Mouse (Mus musculus): ENCODE results near the gene Cuta. TPM values are rescaled to one million over a fixed set of nuclear protein-coding genes. Genes with fewer than 3 reads are reported as not detected.

Cuta gene
- polyA plus RNA-seq, 1 experiment: not detected

DNA sequence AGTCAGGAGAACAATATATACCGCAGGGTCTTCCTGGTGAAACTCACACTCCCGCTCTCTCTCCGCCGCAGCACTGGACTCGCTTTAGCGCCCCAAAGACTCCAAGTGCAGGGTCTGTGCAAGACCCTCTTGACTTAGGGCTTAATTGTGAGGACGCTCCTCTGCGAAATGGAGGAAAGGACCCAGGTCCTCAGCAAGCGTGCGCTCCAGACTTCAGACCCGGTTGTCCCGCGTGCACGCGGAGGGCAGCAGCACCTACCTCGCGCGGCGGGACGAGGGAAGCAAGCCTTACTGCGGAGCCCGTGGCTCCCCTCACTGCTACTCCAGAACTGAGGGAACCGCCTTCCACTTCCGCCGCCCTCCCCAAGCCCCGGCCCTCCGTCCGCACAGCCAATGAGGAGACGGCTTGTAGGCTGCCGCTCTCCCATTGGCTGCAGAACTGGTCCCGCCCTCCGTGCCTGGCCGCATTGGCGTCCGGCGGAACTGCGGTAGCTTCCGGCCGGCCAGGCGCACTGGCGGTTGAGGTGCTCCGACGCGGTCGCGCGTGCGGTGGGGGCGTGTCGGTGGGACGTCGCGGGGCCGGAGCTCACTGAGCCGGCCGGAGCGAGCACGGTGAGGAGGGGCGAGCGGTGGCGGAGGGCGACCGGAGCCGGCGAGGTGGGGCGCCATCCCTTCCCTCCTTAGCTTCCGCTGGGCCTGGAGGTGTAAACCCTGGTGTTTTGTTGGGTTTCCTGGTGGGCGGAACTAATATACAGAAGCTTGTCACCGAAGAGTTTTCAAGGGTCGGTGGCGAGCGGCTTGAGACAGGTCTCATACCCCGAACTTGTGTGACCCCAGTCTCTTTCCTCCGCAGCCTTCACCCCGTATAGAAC is 33.6 kb upstream of the Cuta start, which contains the start of gene Zbtb9:
Gene Zbtb9 (plus strand): TSS at position 465 of the 872 bp plus-strand sequence.
- Histone ChIP-seq H3K27ac (ENCODE audit: insufficient read depth, low read depth, low read length) (peak within 1 kb of the TSS; percentile 53), H3K4me3 (ENCODE audit: insufficient read depth, low read depth, low read length) (peak within 1 kb of the TSS; percentile 81), H3K4me1 (ENCODE audit: control insufficient read depth, insufficient read depth, low read length) (peaks cover 38% of the 10 kb centered on the region)
- TF ChIP-seq POLR2A (IDR thresholded peaks at IDR 0.05; ENCODE audit: insufficient read depth, low read depth, low read length) (peak; percentile 97), CTCF (IDR thresholded peaks at IDR 0.05; ENCODE audit: insufficient read depth, low read depth, low read length) (no peak)
- WGBS: under 1% methylated on average over 75 of the region's 75 CpGs

DNA sequence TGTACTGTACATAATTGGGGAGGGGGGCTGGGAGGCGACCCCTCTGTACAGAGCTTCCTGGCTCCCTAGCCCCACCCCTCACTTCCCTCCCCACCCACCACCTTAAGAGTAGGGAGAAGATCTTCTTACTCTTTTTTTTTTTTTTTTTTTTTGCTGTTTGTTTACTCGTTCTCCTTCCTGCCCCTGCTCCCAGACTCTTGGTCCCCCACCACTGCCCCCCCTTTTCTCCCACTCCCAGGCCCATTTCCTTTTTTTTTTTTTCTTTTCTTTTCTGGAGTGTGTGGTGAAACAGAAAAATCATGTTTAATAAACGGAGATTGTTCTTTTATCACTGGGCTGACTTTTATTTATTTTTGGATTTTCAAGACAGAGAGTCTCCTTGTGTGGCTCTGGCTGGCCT is 32.7 kb upstream of the Cuta start:
- no peak for TF ChIP-seq POLR2A (IDR thresholded peaks at IDR 0.05; ENCODE audit: insufficient read depth, low read depth, low read length)
- no peak for TF ChIP-seq CTCF (IDR thresholded peaks at IDR 0.05; ENCODE audit: insufficient read depth, low read depth, low read length)
- Histone ChIP-seq H3K4me3 (ENCODE audit: insufficient read depth, low read depth, low read length) (peak overlapping the region; percentile 81), H3K27ac (ENCODE audit: insufficient read depth, low read depth, low read length) (no peak overlapping the region), H3K4me1 (ENCODE audit: control insufficient read depth, insufficient read depth, low read length) (peaks cover 46% of the 10 kb centered on the region)
- 1% methylated on average over 3 of the region's 3 CpGs for WGBS

DNA sequence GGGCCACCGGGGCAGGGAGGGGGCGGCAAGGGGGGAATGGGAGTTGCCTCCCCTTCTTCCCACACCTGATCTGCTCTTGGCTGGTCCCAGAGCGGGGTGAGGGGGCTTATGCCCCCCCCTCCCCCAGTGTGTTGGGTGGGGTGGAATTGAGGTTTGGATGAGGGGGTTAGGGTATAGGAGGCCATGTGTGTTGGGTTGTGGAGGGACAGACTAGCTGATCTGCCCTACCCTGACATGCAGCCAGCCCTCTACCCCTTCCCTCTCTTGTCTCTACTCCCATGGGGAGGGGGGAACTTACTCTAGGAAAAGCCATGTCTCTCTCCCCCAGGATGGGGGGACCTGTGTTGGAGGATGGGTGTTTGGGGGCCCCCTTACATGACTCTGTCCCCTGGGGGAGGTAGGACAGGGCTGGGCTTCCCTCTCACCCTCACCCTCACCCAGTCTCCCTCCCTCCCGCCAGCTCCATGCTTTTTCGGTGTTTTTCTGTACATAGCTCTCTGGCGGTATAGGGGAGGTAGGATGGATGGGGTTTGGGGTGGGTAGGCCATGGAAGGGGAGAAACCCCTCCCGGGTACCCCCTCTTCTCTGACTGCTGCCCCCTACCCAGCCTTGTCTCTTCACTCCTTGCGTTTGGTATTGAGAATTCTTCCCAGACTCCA is 32.0 kb upstream of the Cuta start:
- no peak overlapping the region for H3K27ac ChIP-seq (ENCODE audit: insufficient read depth, low read depth, low read length)
- H3K4me3 ChIP-seq (ENCODE audit: insufficient read depth, low read depth, low read length): no peak overlapping the region
- WGBS: 54% methylated on average over 8 of the region's 8 CpGs
- TF ChIP-seq CTCF (IDR thresholded peaks at IDR 0.05; ENCODE audit: insufficient read depth, low read depth, low read length): no peak
- peaks cover 48% of the 10 kb centered on the region for H3K4me1 ChIP-seq (ENCODE audit: control insufficient read depth, insufficient read depth, low read length)

DNA sequence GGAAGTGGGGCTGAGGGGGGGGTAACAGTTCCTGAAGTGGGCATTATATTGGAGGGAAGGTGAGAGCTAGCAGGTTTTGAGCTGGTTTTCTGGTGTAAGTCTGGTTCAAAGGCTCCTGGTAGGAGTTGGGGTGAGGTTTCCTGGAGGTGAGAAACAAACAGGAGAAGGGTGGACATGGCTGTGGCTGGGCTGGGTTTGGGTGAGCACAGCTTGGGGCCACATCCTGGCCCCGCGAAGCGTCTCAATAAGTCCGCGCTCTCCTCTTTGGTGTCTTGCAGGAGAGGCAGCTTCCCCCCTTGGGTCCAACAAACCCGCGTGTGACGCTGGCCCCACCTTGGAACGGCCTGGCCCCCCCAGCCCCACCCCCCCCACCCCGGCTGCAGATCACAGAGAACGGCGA is 30.9 kb upstream of the Cuta start:
- WGBS: 74% methylated on average over 11 of the region's 12 CpGs
- Histone ChIP-seq H3K4me1 (ENCODE audit: control insufficient read depth, insufficient read depth, low read length) (peaks cover 46% of the 10 kb centered on the region), H3K4me3 (ENCODE audit: insufficient read depth, low read depth, low read length) (no peak overlapping the region), H3K27ac (ENCODE audit: insufficient read depth, low read depth, low read length) (no peak overlapping the region)
- TF ChIP-seq POLR2A (IDR thresholded peaks at IDR 0.05; ENCODE audit: insufficient read depth, low read depth, low read length) (no peak), CTCF (IDR thresholded peaks at IDR 0.05; ENCODE audit: insufficient read depth, low read depth, low read length) (no peak)

DNA sequence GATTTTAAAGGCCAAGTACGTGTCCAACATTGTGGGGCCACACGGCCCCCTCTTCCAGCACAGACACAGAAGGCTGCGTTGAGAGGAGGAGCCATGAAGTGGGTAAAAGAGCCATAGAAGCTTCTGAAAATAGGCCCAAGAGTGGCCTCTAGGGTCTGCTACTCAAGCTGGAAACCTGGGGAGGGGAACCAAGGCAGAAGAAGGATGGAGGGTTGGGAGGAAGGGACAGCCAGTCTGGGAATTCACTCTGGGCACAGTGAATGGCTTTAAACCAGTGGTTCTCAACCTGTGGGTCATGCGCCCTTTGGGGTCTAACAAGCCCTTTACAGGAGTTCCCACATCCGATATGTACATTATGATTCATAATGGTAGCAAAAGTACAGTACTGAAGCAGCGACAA is 29.9 kb upstream of the Cuta start:
- Histone ChIP-seq H3K4me1 (ENCODE audit: control insufficient read depth, insufficient read depth, low read length) (peaks cover 48% of the 10 kb centered on the region), H3K4me3 (ENCODE audit: insufficient read depth, low read depth, low read length) (no peak overlapping the region), H3K27ac (ENCODE audit: insufficient read depth, low read depth, low read length) (no peak overlapping the region; the same call in 1 of the 2 replicates)
- 65% methylated on average over 6 of the region's 6 CpGs for WGBS
- TF ChIP-seq CTCF (IDR thresholded peaks at IDR 0.05; ENCODE audit: insufficient read depth, low read depth, low read length) (no peak), POLR2A (IDR thresholded peaks at IDR 0.05; ENCODE audit: insufficient read depth, low read depth, low read length) (no peak)

DNA sequence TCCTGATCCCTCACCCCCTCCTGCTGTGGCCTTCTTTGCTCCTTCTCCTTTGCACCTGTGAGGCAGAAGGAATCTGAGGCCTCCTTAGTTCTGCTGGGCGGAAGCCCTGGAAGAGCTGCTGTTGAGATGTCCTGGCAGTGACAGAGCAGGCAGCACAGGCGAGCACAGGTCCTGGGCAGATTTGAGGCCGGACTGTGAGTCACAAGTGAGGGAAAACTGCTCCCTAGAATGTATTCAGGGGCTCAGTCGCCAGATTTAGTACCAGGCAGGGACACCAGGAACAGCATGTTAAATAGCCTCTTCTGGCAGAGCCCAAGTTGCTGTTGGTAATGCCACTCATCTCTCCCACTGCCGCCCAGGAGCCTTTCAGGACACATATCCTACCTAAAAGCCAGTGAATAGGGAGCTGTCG is 28.8 kb upstream of the Cuta start:
- Histone ChIP-seq H3K4me3 (ENCODE audit: insufficient read depth, low read depth, low read length) (no peak overlapping the region), H3K27ac (ENCODE audit: insufficient read depth, low read depth, low read length) (peak overlapping the region; percentile 94), H3K4me1 (ENCODE audit: control insufficient read depth, insufficient read depth, low read length) (peaks cover 41% of the 10 kb centered on the region)
- WGBS: 40% methylated on average over 6 of the region's 6 CpGs
- TF ChIP-seq CTCF (IDR thresholded peaks at IDR 0.05; ENCODE audit: insufficient read depth, low read depth, low read length): no peak
- no peak for TF ChIP-seq POLR2A (IDR thresholded peaks at IDR 0.05; ENCODE audit: insufficient read depth, low read depth, low read length)

DNA sequence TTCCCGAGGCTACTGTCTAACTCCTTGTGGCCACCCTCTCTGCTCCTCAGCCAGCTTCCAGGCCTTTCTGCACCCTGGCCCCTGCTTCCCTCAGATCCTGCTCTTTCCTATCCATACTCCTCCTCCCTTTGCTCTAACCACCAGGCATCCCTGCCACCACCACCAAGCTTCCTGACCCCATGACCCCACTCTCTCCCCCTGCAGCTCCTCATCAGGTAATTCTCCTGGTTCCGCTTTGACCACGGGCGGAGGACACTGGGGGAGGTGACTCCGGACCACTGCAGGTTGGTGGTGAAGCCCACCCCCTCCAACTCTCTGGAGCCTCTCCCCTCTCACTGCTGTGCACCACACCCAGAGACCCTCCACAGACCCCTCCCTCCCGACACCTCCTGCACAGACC is 28.1 kb upstream of the Cuta start:
- H3K4me1 ChIP-seq (ENCODE audit: control insufficient read depth, insufficient read depth, low read length): peaks cover 44% of the 10 kb centered on the region

DNA sequence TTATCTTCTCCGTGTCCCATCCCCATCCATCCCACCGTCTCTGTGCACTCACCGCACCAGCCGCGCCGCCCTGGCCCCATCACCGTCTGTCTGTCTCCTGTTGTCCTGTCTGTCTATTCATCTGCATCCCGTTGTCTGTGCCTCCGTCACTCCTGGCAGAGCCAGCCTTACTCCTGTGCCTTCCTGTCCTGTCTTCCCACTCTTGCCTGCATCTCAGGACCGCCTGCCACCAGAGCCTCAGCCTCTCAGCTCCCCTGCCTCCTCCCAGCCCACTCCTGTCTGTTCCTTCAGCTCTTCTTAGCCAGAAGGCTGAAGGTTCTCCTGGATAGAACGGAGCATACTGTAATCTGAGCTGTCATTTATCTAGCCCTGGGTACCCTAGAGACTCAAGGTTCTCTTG is 27.6 kb upstream of the Cuta start:
- Histone ChIP-seq H3K4me1 (ENCODE audit: control insufficient read depth, insufficient read depth, low read length) (peaks cover 44% of the 10 kb centered on the region), H3K27ac (ENCODE audit: insufficient read depth, low read depth, low read length) (peak overlapping the region; percentile 94), H3K4me3 (ENCODE audit: insufficient read depth, low read depth, low read length) (no peak overlapping the region)
- WGBS: 66% methylated on average over 11 of the region's 11 CpGs
- TF ChIP-seq CTCF (IDR thresholded peaks at IDR 0.05; ENCODE audit: insufficient read depth, low read depth, low read length) (no peak), POLR2A (IDR thresholded peaks at IDR 0.05; ENCODE audit: insufficient read depth, low read depth, low read length) (no peak)

More for the DNA sequence above, 28.1 kb upstream of the Cuta start:
- TF ChIP-seq CTCF (IDR thresholded peaks at IDR 0.05; ENCODE audit: insufficient read depth, low read depth, low read length) (no peak), POLR2A (IDR thresholded peaks at IDR 0.05; ENCODE audit: insufficient read depth, low read depth, low read length) (no peak)
- WGBS: 90% methylated on average over 6 of the region's 6 CpGs
- Histone ChIP-seq H3K27ac (ENCODE audit: insufficient read depth, low read depth, low read length) (peak overlapping the region; percentile 94), H3K4me3 (ENCODE audit: insufficient read depth, low read depth, low read length) (no peak overlapping the region)

DNA sequence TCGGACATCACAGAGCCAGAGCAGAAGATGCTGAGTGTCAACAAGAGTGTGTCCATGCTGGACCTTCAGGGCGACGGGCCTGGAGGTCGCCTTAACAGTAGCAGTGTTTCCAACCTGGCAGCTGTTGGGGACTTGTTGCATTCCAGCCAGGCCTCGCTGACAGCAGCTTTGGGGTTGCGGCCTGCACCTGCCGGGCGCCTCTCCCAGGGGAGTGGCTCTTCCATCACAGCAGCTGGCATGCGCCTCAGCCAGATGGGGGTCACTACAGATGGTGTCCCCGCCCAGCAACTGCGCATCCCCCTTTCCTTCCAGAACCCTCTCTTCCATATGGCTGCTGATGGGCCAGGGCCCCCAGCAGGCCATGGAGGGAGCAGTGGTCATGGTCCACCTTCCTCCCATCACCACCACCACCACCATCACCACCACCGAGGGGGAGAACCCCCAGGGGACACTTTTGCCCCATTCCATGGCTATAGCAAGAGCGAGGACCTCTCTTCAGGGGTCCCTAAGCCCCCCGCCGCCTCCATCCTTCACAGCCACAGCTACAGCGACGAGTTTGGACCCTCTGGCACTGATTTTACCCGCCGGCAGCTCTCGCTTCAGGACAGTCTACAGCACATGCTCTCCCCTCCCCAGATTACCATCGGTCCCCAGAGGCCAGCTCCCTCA is 22.3 kb upstream of the Cuta start:
- WGBS: 91% methylated on average over 21 of the region's 21 CpGs
- TF ChIP-seq POLR2A (IDR thresholded peaks at IDR 0.05; ENCODE audit: insufficient read depth, low read depth, low read length) (no peak), CTCF (IDR thresholded peaks at IDR 0.05; ENCODE audit: insufficient read depth, low read depth, low read length) (no peak)

More for the DNA sequence above, 22.3 kb upstream of the Cuta start:
- Histone ChIP-seq H3K27ac (ENCODE audit: insufficient read depth, low read depth, low read length) (no peak overlapping the region), H3K4me3 (ENCODE audit: insufficient read depth, low read depth, low read length) (no peak overlapping the region), H3K4me1 (ENCODE audit: control insufficient read depth, insufficient read depth, low read length) (peaks cover 62% of the 10 kb centered on the region)
